Mouse (Mus musculus): ENCODE results near the gene Gm21775. TPM values are rescaled to one million over a fixed set of nuclear protein-coding genes. Genes with fewer than 3 reads are reported as not detected.
"Not testable (repeated sequence)": the region's sequence is repeated elsewhere in the genome, so short reads cannot be mapped to it uniquely, and the experiment has no call there.

Gm21775 gene
- not detected in 2 replicates for polyA plus RNA-seq (2015; fragmentation: Nextera tagmentation; extraction: Ambion mirVana)

DNA sequence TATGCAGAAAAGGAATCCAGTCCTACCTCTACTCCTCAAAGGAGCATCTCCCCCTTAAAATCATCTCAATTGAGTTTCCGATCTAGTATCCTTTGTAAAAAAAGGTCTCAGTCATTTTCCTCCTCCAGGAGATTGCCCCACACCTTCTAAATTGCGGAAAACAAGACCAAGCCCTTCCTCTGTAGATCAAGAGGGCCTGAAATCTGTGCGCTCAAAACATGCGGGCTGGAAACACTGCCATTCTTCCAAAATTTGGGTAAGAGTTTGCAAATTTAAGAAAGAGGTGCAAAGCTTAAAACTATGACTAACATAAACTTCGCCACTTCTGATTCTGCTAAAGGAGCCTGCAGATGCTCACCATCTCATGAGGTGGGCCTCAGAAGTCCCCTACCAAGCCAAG lies at the start of gene Gm21775:
Gene Gm21775, plus strand, starts transcription at position 301 of the 400 bp plus-strand sequence.
- not testable (repeated sequence) for H3K4me2 ChIP-seq (ENCODE audit: low read depth, low read length); H3K36me3 ChIP-seq (ENCODE audit: control insufficient read depth, insufficient read depth, low read length); H3K4me3 ChIP-seq (ENCODE audit: low read length); ATAC-seq; H3K27me3 ChIP-seq (replicated peaks; ENCODE audit: control insufficient read depth, insufficient read depth, low read length); H3K4me1 ChIP-seq (ENCODE audit: control insufficient read depth, insufficient read depth, low read length); H3K27ac ChIP-seq (ENCODE audit: low read length); H3K9ac ChIP-seq (ENCODE audit: low read depth, low read length); H3K9me3 ChIP-seq (ENCODE audit: control insufficient read depth, low read length)
- WGBS = 77% methylated on average over 2 of the region's 5 CpGs

DNA sequence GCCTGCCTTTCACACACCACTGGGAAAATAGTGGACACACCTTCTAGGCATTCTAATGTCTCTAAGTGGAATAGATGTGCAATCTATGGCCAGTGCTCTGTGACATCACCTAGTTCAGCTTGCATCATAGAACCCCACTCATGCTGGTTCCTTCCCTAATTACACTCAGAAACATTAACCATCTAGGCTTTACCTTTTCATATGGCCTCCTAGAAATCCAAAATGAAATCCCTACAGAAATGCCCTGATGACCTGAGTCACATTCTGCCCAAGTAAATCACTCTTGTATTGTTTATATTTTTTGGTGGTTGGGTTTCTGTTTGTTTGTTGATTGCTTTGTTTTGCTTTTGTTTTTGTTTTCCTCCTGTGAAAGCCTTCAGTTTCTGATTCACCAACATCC lies 17.3 kb upstream of the Gm21775 start, which contains the start of gene Gm20737:
Gene Gm20737, minus strand, starts transcription at position 101 of the 400 bp plus-strand sequence.
- H3K36me3 ChIP-seq (ENCODE audit: control insufficient read depth, insufficient read depth, low read length); H3K4me1 ChIP-seq (ENCODE audit: control insufficient read depth, insufficient read depth, low read length); H3K4me2 ChIP-seq (ENCODE audit: low read depth, low read length); H3K27me3 ChIP-seq (replicated peaks; ENCODE audit: control insufficient read depth, insufficient read depth, low read length); H3K9ac ChIP-seq (ENCODE audit: low read depth, low read length); H3K27ac ChIP-seq (ENCODE audit: low read length); ATAC-seq; H3K4me3 ChIP-seq (ENCODE audit: low read length); H3K9me3 ChIP-seq (ENCODE audit: control insufficient read depth, low read length): not testable (repeated sequence)

Other genes with a start within 250 kb of the Gm21775 start
- gene Gm20834, start 228.9 kb upstream of the Gm21775 start, polyA plus RNA-seq (2015; fragmentation: Nextera tagmentation; extraction: Ambion mirVana) = not detected in 2 replicates
- gene Gm28510, start 140.7 kb upstream of the Gm21775 start, polyA plus RNA-seq (2015; fragmentation: Nextera tagmentation; extraction: Ambion mirVana) = not detected in 2 replicates
- not detected in 2 replicates for gene Gm20737, start 17.4 kb upstream of the Gm21775 start, polyA plus RNA-seq (2015; fragmentation: Nextera tagmentation; extraction: Ambion mirVana)
- gene Gm21900, start 62.9 kb downstream of the Gm21775 start, polyA plus RNA-seq (2015; fragmentation: Nextera tagmentation; extraction: Ambion mirVana) = not detected in 2 replicates
- gene Gm20777, start 199.0 kb downstream of the Gm21775 start, polyA plus RNA-seq (2015; fragmentation: Nextera tagmentation; extraction: Ambion mirVana) = not detected in 2 replicates

All from intestine, embryonic 16.5 days (tissue).